Mouse (Mus musculus) embryonic facial prominence, embryonic 15.5 days (tissue): ENCODE measurements around the gene Myd88. TPM values are rescaled to one million over a fixed set of nuclear protein-coding genes. Genes with fewer than 3 reads are reported as not detected.

ENCODE experiments used
- ATAC-seq: fragments of 200-750 bp; cut with Nextera tagmentation; 2 replicates; pipeline ENCODE4 v1.8.0; 2017; ENCODE audit warnings: low read depth, moderate TSS enrichment; ENCODE audit not compliant: insufficient number of reproducible peaks, low FRiP score, low TSS enrichment
- H3K27ac ChIP-seq: fragments of 300-500 bp; sonication (generic); replicated peaks from 2 replicates; pipeline ENCODE4 v1.5.1; 2015; ENCODE audit warnings: mild to moderate bottlenecking, inconsistent platforms
- H3K27me3 ChIP-seq: fragments of 300-500 bp; sonication (generic); 2 replicates; pipeline ENCODE4 v1.6.1; 2015; ENCODE audit warnings: inconsistent platforms
- H3K36me3 ChIP-seq: fragments of 300-500 bp; sonication (generic); 2 replicates; pipeline ENCODE4 v1.6.1; 2015; ENCODE audit warnings: mild to moderate bottlenecking, inconsistent platforms
- H3K4me1 ChIP-seq: fragments of 300-500 bp; sonication (generic); 2 replicates; pipeline ENCODE4 v1.6.1; 2015; ENCODE audit warnings: inconsistent platforms
- H3K4me2 ChIP-seq: fragments of 300-500 bp; sonication (generic); replicated peaks from 2 replicates; pipeline ENCODE4 v1.6.1; 2015; ENCODE audit warnings: mild to moderate bottlenecking, inconsistent platforms
- H3K4me3 ChIP-seq: fragments of 300-500 bp; sonication (generic); replicated peaks from 2 replicates; pipeline ENCODE4 v1.5.1; 2015; ENCODE audit warnings: mild to moderate bottlenecking, inconsistent platforms
- H3K9ac ChIP-seq: fragments of 300-500 bp; sonication (generic); 2 replicates; pipeline ENCODE4 v1.6.1; 2015; ENCODE audit warnings: inconsistent platforms
- H3K9me3 ChIP-seq: fragments of 300-500 bp; sonication (generic); replicated peaks from 2 replicates; pipeline ENCODE4 v1.6.1; 2016; ENCODE audit warnings: inconsistent platforms
- WGBS: fragments of 180-500 bp; shearing (Covaris S2); methylation state at CpG from one replicate; pipeline ENCODE4 v1.1.7; 2015; 5-methylcytosine and 5-hydroxymethylcytosine counted together
- polyA plus RNA-seq: library from polyadenylated mRNA; unstranded; fragments of >200 nt; fragmentation: Nextera tagmentation; extraction: Ambion mirVana; gene quantifications from 2 replicates; pipeline ENCODE4 v1.2.1, GENCODE M21; 2015

Myd88 gene
- polyA plus RNA-seq, 1 experiment from 2014 or later: 33.1 TPM

- H3K9ac ChIP-seq: no peak overlapping the region
- H3K36me3 ChIP-seq: no peaks in the 10 kb centered on the region
- no peak overlapping the region for H3K4me3 ChIP-seq
- H3K4me1 ChIP-seq: peaks cover 6% of the 10 kb centered on the region; the same call in 1 of the 2 replicates
- no peak; the same call in 1 of the 2 replicates for ATAC-seq
- 59% methylated on average over 12 of the region's 12 CpGs for WGBS
- H3K9me3 ChIP-seq: no peaks in the 10 kb centered on the region
- no peak overlapping the region for H3K4me2 ChIP-seq
- H3K27ac ChIP-seq: no peak overlapping the region
- H3K27me3 ChIP-seq: no peaks in the 10 kb centered on the region
Measured at GRCm38 (mm10) chr9:119363229-119363628, 22.0 kb upstream of the Myd88 start.

GRCm38 (mm10) chr9:119361416-119361815, 20.2 kb upstream of the Myd88 start:
- Histone ChIP-seq H3K27ac (no peak overlapping the region), H3K4me1 (peaks cover 10% of the 10 kb centered on the region; the same call in 1 of the 2 replicates)

GRCm38 (mm10) chr9:119358058-119358429, 16.8 kb upstream of the Myd88 start:
- no peak for ATAC-seq
- peak overlapping the region; percentile 73 for H3K4me3 ChIP-seq
- no peaks in the 10 kb centered on the region for H3K36me3 ChIP-seq
- H3K27me3 ChIP-seq: no peaks in the 10 kb centered on the region
- peak overlapping the region; percentile 92 for H3K4me2 ChIP-seq
- H3K27ac ChIP-seq: no peak overlapping the region
- no peaks in the 10 kb centered on the region for H3K9me3 ChIP-seq
- H3K9ac ChIP-seq: peak overlapping the region; percentile 62; the same call in 1 of the 2 replicates
- H3K4me1 ChIP-seq: peaks cover 8% of the 10 kb centered on the region; the same call in 1 of the 2 replicates
- 46% methylated on average over 9 of the region's 9 CpGs for WGBS

More at GRCm38 (mm10) chr9:119361416-119361815, 20.2 kb upstream of the Myd88 start:
- Histone ChIP-seq H3K36me3 (no peaks in the 10 kb centered on the region), H3K9ac (no peak overlapping the region), H3K27me3 (no peaks in the 10 kb centered on the region), H3K4me3 (no peak overlapping the region), H3K9me3 (no peaks in the 10 kb centered on the region), H3K4me2 (no peak overlapping the region)
- ATAC-seq: no peak
- WGBS: 89% methylated on average over 5 of the region's 5 CpGs

DNA sequence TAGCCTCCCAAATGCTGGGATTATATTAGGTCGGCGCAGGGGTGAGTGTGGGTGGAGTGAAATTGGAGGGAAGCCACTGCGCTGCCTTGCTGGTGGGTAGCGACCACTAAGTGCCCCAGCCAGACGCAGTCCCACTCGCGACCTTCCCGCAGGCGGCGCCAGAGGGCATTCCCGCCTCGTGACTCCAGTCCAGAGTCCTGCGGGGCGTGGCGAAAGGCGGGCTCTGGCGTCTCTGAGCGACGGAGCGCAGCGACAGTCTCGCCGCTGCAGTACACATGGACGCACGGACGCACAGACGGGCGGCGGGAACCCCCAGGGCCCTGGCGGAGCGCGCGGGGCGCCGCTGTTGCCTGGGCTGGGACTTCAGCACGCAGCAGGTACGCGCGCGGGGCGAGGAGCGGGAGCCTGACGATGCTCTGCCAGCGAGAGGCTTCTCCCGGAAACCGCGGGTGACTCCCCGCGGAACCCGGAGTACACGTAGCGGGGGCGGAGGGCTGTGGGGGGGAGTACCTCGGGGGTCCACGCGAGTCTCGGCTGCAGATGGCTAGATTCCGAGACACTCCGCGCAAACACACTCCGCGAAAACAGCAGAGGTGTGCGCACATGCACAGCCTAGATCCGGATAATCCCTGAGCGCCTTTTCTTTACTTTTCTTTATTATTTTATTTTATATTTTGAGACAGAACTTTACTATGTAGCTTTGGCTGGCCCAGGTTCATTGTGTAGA, 16.3 kb upstream of the Myd88 start, which contains the start of gene Xylb:
Gene Xylb (plus strand): TSS at position 51 of the 727 bp plus-strand sequence.
- Histone ChIP-seq H3K36me3 (no peaks in the 10 kb centered on the region), H3K4me3 (peak within 1 kb of the TSS; percentile 73), H3K4me1 (peaks cover 7% of the 10 kb centered on the region; the same call in 1 of the 2 replicates), H3K9me3 (no peaks in the 10 kb centered on the region), H3K27ac (no peak within 1 kb of the TSS; the same call in 1 of the 2 replicates), H3K9ac (peak within 1 kb of the TSS; percentile 62), H3K4me2 (peak within 1 kb of the TSS; percentile 92), H3K27me3 (no peaks in the 10 kb centered on the region)
- 2% methylated on average over 65 of the region's 65 CpGs for WGBS
- ATAC-seq: peak; percentile 79

DNA sequence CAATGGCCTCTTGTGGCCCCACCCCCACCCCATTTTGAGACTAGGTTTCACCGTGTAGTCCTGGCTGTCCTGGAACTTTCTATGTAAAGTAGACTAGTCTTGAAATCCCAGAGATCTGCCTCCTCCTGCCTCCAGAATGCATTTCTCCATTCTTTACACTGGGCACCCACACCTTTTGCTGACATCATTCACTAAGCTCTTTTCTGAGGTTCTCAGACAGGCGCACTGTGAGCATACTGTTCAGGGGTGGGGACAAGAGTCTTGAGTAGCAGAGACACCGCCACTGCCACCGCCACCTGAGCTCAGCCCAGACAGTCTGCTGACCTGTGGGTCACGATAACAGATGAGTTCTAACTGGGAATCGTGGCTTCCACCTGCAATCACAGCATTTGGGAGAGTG, 14.7 kb upstream of the Myd88 start:
- 78% methylated on average over 6 of the region's 6 CpGs for WGBS
- no peak for ATAC-seq
- H3K27ac ChIP-seq: no peak overlapping the region
- no peaks in the 10 kb centered on the region for H3K27me3 ChIP-seq
- peaks cover 7% of the 10 kb centered on the region; the same call in 1 of the 2 replicates for H3K4me1 ChIP-seq
- no peak overlapping the region for H3K4me3 ChIP-seq
- H3K9me3 ChIP-seq: no peaks in the 10 kb centered on the region
- peaks cover 6% of the 10 kb centered on the region for H3K36me3 ChIP-seq
- no peak overlapping the region for H3K9ac ChIP-seq
- H3K4me2 ChIP-seq: no peak overlapping the region

DNA sequence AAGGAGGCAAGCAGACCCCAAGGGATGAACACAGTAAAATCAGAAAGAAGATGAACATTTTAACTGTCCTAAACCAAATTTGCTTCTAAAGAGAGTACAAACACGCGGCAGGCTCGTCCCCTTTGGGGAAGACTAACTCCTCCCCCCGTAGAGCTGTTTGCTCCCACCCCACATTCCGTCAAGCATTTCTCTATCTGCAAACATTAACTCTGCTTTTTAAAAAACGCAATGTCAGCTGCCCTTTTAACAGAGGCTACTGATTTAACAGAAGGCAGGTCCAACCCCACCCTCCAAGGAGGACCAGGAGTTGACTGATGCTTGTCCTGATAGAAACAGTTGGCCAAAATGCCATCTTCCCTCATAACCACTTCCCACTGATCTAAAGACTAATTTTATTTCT, 12.7 kb upstream of the Myd88 start:
- WGBS: 76% methylated on average over 6 of the region's 6 CpGs
- ATAC-seq: no peak

DNA sequence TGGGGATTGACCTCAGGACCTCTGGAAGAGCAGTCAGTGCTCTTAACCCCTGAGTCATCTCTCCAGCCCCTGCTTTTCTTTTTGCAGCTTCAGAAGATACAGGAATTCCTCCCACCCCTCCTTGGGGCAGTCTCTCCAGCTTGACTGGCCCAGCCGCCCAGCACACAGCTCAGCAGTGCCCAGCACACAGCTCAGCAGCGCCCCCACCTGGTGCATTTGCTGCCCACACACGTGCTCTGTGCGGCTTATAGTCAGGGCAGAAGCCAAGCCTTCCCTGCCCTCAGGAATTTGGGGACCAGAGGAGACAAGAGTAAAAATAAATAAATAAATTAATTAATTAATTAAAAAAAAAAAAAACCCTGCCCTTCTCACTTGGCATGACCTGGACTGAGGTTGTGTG, 10.8 kb upstream of the Myd88 start:
- Histone ChIP-seq H3K36me3 (peaks cover 33% of the 10 kb centered on the region), H3K4me1 (no peaks in the 10 kb centered on the region), H3K27me3 (no peaks in the 10 kb centered on the region), H3K9me3 (no peaks in the 10 kb centered on the region), H3K4me2 (no peak overlapping the region), H3K27ac (no peak overlapping the region), H3K4me3 (no peak overlapping the region), H3K9ac (no peak overlapping the region)
- WGBS: 28% methylated on average over 4 of the region's 4 CpGs
- no peak for ATAC-seq

More for the DNA sequence above, 12.7 kb upstream of the Myd88 start:
- H3K27me3 ChIP-seq: no peaks in the 10 kb centered on the region
- no peak overlapping the region for H3K4me3 ChIP-seq
- H3K4me1 ChIP-seq: peaks cover 7% of the 10 kb centered on the region; the same call in 1 of the 2 replicates
- H3K27ac ChIP-seq: no peak overlapping the region
- H3K9ac ChIP-seq: no peak overlapping the region
- H3K9me3 ChIP-seq: no peaks in the 10 kb centered on the region
- H3K36me3 ChIP-seq: peaks cover 18% of the 10 kb centered on the region
- no peak overlapping the region for H3K4me2 ChIP-seq

- ATAC-seq: no peak
- no peak overlapping the region for H3K4me3 ChIP-seq
- no peak overlapping the region for H3K27ac ChIP-seq
- H3K4me2 ChIP-seq: no peak overlapping the region
- peaks cover 43% of the 10 kb centered on the region for H3K36me3 ChIP-seq
- no peaks in the 10 kb centered on the region for H3K27me3 ChIP-seq
- H3K9me3 ChIP-seq: no peaks in the 10 kb centered on the region
- WGBS: 82% methylated on average over 10 of the region's 10 CpGs
- no peak overlapping the region for H3K9ac ChIP-seq
- no peaks in the 10 kb centered on the region for H3K4me1 ChIP-seq
Measured at GRCm38 (mm10) chr9:119350947-119351705, 9.9 kb upstream of the Myd88 start.

GRCm38 (mm10) chr9:119350531-119350930, 9.3 kb upstream of the Myd88 start:
- Histone ChIP-seq H3K4me2 (no peak overlapping the region), H3K4me1 (no peaks in the 10 kb centered on the region), H3K9me3 (no peaks in the 10 kb centered on the region), H3K27ac (no peak overlapping the region), H3K27me3 (no peaks in the 10 kb centered on the region), H3K9ac (no peak overlapping the region), H3K4me3 (no peak overlapping the region), H3K36me3 (peaks cover 49% of the 10 kb centered on the region)
- no peak for ATAC-seq
- WGBS: 80% methylated on average over 3 of the region's 3 CpGs

GRCm38 (mm10) chr9:119346376-119346775, 5.2 kb upstream of the Myd88 start:
- Histone ChIP-seq H3K4me1 (peaks cover 20% of the 10 kb centered on the region), H3K36me3 (peaks cover 76% of the 10 kb centered on the region), H3K9ac (no peak overlapping the region), H3K27me3 (no peaks in the 10 kb centered on the region), H3K27ac (no peak overlapping the region), H3K9me3 (no peaks in the 10 kb centered on the region), H3K4me2 (no peak overlapping the region), H3K4me3 (no peak overlapping the region)
- no peak for ATAC-seq
- 91% methylated on average over 8 of the region's 8 CpGs for WGBS

GRCm38 (mm10) chr9:119342728-119343127, 1.5 kb upstream of the Myd88 start:
- Histone ChIP-seq H3K9me3 (no peaks in the 10 kb centered on the region), H3K4me1 (peaks cover 32% of the 10 kb centered on the region), H3K9ac (no peak overlapping the region), H3K4me2 (peak overlapping the region; percentile 75; the same call in 1 of the 2 replicates), H3K36me3 (peaks cover 51% of the 10 kb centered on the region), H3K27ac (no peak overlapping the region), H3K4me3 (peak overlapping the region; percentile 88; the same call in 1 of the 2 replicates), H3K27me3 (no peaks in the 10 kb centered on the region)
- no peak for ATAC-seq
- WGBS: 86% methylated on average over 7 of the region's 7 CpGs
